Mouse (Mus musculus) activated CD4-positive, CD25-positive, alpha-beta regulatory T cell (primary cell): ENCODE results near the gene Olfr1361. TPM values are rescaled to one million over a fixed set of nuclear protein-coding genes. Genes with fewer than 3 reads are reported as not detected.

ENCODE experiments used
- polyA plus RNA-seq, 2 experiments: library from polyadenylated mRNA; unstranded; fragments of 100-300 nt; shearing (Covaris generic); gene quantifications; one replicate each; pipeline ENCODE4 v1.2.1; 2017

Olfr1361 gene
- not detected for polyA plus RNA-seq

GRCm38 (mm10) chr13:21663286-21663685, at the start of gene Olfr1361:
Olfr1361 (minus strand) TSS chr13:21663386.

DNA sequence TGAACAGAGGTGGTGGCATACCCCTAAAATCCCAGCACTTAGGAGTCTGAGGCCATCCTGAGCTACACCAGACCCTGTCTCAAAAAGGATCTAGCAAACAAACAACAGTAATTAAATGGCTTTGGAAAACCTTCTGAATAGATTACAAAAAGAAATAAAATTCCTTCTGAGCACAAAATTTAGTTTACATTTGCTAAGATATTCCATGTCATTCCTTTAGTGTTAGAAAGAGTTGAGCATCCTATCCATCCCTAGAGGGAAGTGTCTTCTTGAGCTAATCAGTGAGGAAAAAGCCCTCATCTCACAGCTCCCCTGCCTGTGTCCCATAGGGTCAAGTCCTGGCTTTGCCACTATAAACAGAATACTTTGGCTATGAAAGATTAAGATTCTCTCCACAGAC, 34.6 kb upstream of the Olfr1361 start, which contains the start of gene Olfr1359:
Gene Olfr1359, plus strand, starts transcription at position 301 of the 400 bp plus-strand sequence.

GRCm38 (mm10) chr13:21677305-21677704, 14.1 kb upstream of the Olfr1361 start, which contains the start of gene Olfr1360:
Olfr1360 (minus strand) TSS chr13:21677405.

DNA sequence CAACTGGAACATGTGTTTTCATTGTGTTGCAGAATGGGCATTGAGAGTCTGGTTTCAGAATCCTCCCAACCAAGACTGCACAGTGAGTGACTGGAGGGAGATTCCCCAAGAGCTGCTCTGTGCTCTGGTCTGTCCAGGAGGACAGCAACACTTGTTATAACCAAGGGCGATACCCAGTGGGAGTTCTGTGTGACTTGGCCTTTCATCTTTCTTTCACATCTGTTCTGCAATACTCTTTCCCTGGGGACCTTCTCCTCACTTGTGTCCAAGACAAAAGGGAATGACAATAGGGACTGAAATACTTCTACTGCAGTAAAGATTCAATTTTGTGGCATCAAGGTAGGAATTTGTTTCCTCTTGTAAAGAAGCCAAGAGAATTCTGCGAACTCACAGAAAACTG, 20.8 kb downstream of the Olfr1361 start, which contains the start of gene Olfr11:
Gene Olfr11, minus strand, starts transcription at position 101 of the 400 bp plus-strand sequence.

DNA sequence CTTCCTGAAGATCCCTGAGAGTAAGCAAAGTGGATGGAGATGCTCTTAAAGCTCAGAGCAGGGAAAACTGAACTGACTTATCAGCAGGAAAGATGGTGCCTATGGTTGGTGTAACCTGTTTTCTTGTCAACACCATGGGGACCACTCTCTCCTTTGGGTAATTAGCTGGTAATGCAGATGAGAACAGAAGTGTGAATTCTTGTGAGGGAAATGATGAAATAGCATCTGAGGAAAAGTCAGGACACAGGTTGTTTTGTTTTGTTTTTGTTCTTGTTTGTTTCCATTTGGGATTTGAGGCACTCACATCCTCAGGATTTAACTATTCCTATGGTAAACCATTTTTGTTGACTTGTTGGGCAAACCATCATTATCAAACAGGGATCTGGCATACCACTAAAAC, 49.3 kb downstream of the Olfr1361 start, which contains the start of gene Olfr1362:
Gene Olfr1362, minus strand, starts transcription at position 101 of the 400 bp plus-strand sequence.

Other genes with a start within 250 kb of the Olfr1361 start
- gene Pgbd1, start 222.3 kb downstream of the Olfr1361 start, polyA plus RNA-seq, result under 1 TPM; 0.37 to 0.53 TPM
- gene Zscan26, start 209.7 kb downstream of the Olfr1361 start, polyA plus RNA-seq, result 1 to 10 TPM; 4.8 to 5.5 TPM
- gene Nkapl, start 194.9 kb downstream of the Olfr1361 start, polyA plus RNA-seq, result not detected
- gene Zkscan4, start 184.5 kb downstream of the Olfr1361 start, polyA plus RNA-seq, result not detected
- not detected for gene Gm10065, start 183.9 kb downstream of the Olfr1361 start, polyA plus RNA-seq
- gene AK157302, start 168.2 kb downstream of the Olfr1361 start, polyA plus RNA-seq, result under 1 TPM; 0.18 TPM
- gene Gm11273, start 162.0 kb downstream of the Olfr1361 start, polyA plus RNA-seq, result 10 to 100 TPM; 17.3 to 21.5 TPM
- 1 to 10 TPM; 3.9 to 5.7 TPM for gene Zkscan8, start 132.3 kb downstream of the Olfr1361 start, polyA plus RNA-seq
- gene Olfr1366, start 120.6 kb downstream of the Olfr1361 start, polyA plus RNA-seq, result not detected
- under 1 TPM; 0.08 to 0.29 TPM for gene Olfr1535, start 103.5 kb downstream of the Olfr1361 start, polyA plus RNA-seq
- not detected for gene Olfr1364, start 81.6 kb downstream of the Olfr1361 start, polyA plus RNA-seq
- gene Olfr1362, start 49.4 kb downstream of the Olfr1361 start, polyA plus RNA-seq, result not detected
- gene Olfr11, start 20.9 kb downstream of the Olfr1361 start, polyA plus RNA-seq, result not detected
- under 1 TPM in 1 of 2 experiments, not detected in 1; 0.09 TPM for gene Olfr1360, start 14.0 kb upstream of the Olfr1361 start, polyA plus RNA-seq
- gene Olfr1359, start 34.7 kb upstream of the Olfr1361 start, polyA plus RNA-seq, result not detected
- gene Hist1h2bl, start 52.8 kb upstream of the Olfr1361 start, polyA plus RNA-seq, result under 1 TPM; 0.64 to 0.91 TPM
- 10 to 100 TPM in 1 of 2 experiments, 1 to 10 TPM in 1; 8.5 to 16.3 TPM for gene Hist1h2ai, start 53.0 kb upstream of the Olfr1361 start, polyA plus RNA-seq
- 1 to 10 TPM; 3.5 to 6.8 TPM for gene Hist1h3h, start 54.3 kb upstream of the Olfr1361 start, polyA plus RNA-seq
- 1 to 10 TPM; 1.4 to 2.6 TPM for gene Hist1h2bm, start 58.7 kb upstream of the Olfr1361 start, polyA plus RNA-seq
- 1 to 10 TPM in 1 of 2 experiments, not detected in 1; 1.2 TPM for gene Hist1h4j, start 71.7 kb upstream of the Olfr1361 start, polyA plus RNA-seq
- 10 to 100 TPM; 14.4 to 26.1 TPM for gene Hist1h4k, start 87.1 kb upstream of the Olfr1361 start, polyA plus RNA-seq
- gene Hist1h2ak, start 90.4 kb upstream of the Olfr1361 start, polyA plus RNA-seq, result 1 to 10 TPM; 5.2 to 7.9 TPM
- 1 to 10 TPM in 1 of 2 experiments, not detected in 1; 3.5 TPM for gene Hist1h2bn, start 90.7 kb upstream of the Olfr1361 start, polyA plus RNA-seq
- 10 to 100 TPM; 12.2 to 12.7 TPM for gene Hist1h1b, start 117.2 kb upstream of the Olfr1361 start, polyA plus RNA-seq
- 1 to 10 TPM; 1.3 to 2.5 TPM for gene Hist1h3i, start 120.0 kb upstream of the Olfr1361 start, polyA plus RNA-seq
- gene Hist1h2an, start 123.8 kb upstream of the Olfr1361 start, polyA plus RNA-seq, result 10 to 100 TPM in 1 of 2 experiments, 1 to 10 TPM in 1; 1.0 to 13.1 TPM
- gene Hist1h2bp, start 124.1 kb upstream of the Olfr1361 start, polyA plus RNA-seq, result 1 to 10 TPM in 1 of 2 experiments, not detected in 1; 1.5 TPM
- gene Hist1h2bq, start 146.8 kb upstream of the Olfr1361 start, polyA plus RNA-seq, result 10 to 100 TPM; 10.3 to 13.9 TPM
- not detected for gene Hist1h2ao, start 147.1 kb upstream of the Olfr1361 start, polyA plus RNA-seq
- 10 to 100 TPM; 27.8 to 33.8 TPM for gene Hist1h4m, start 148.4 kb upstream of the Olfr1361 start, polyA plus RNA-seq
- gene Hist1h4n, start 168.8 kb upstream of the Olfr1361 start, polyA plus RNA-seq, result 10 to 100 TPM in 1 of 2 experiments, 1 to 10 TPM in 1; 6.0 to 10.8 TPM
- gene Hist1h2ap, start 170.1 kb upstream of the Olfr1361 start, polyA plus RNA-seq, result 100 to 1,000 TPM; 513 to 599 TPM
- 10 to 100 TPM; 10.1 to 13.9 TPM for gene Hist1h2br, start 170.4 kb upstream of the Olfr1361 start, polyA plus RNA-seq